19 mouse cellular contexts compared by ENCODE assay signal in the genomic region with DNA sequence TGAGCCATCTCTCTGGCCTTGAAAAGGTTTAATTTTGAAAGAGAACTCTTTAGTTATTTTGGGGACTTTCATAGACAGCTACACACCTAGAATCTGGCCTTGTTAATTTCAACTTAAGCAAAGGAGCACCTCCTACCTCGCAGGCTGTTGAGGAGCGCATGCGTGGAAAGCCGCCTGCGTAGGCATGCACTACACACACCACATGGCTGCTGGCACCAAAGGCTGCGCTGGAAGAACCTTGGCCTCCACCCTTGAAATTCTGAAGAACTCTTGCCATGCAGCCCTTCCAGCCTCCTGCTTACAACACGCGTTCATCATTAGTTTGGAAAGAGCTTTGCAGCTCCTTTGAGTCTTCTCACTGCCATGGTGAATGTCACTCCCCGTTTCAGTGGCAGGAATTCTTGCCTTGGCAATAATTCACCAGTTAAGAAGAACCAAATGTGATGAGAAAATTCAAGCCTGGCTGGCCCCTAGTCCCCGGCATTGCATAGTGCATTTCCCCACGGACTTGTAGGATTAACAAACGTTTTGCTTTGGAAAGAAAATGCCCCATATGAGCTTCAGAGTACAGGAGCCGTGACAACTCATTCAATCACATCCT.
DNase-seq lines count a peak whose midpoint lies in the region; ATAC-seq lines count a peak whose summit lies in the region.
"Had no signal": no experiment of that assay in that cellular context is flagged by ENCODE, and none has a peak within 500 bp of the region (broad histone marks: within the 10 kb centered on the region; RNA-seq: fewer than 3 reads in every experiment).

No protein-coding gene starts in this region.

- H3K4me1 ChIP-seq in forebrain, embryonic 14.5 days (ENCODE audit: control insufficient read depth, insufficient read depth, low read length) = no peaks in the 10 kb centered on the region
- H3K4me1 ChIP-seq in forebrain, embryonic 12.5 days = no peaks in the 10 kb centered on the region
- no peaks in the 10 kb centered on the region for H3K4me1 ChIP-seq in hindbrain, embryonic 12.5 days
- H3K4me1 ChIP-seq: hindbrain, embryonic 13.5 days; midbrain, embryonic 13.5 days had no signal

- H3K9ac ChIP-seq in forebrain, embryonic 14.5 days (ENCODE audit: low read length) = no peak overlapping the region
- no peak overlapping the region for H3K9ac ChIP-seq in forebrain, embryonic 12.5 days
- H3K9ac ChIP-seq in hindbrain, embryonic 12.5 days = no peak overlapping the region
- H3K9ac ChIP-seq: hindbrain, embryonic 13.5 days; liver, embryonic 14.5 days; midbrain, embryonic 13.5 days had no signal

- H3K27ac ChIP-seq in forebrain, embryonic 14.5 days (ENCODE audit: low read depth, low read length) = no peak overlapping the region
- no peak overlapping the region for H3K27ac ChIP-seq in forebrain, embryonic 12.5 days
- no peak overlapping the region for H3K27ac ChIP-seq in hindbrain, embryonic 12.5 days
- H3K27ac ChIP-seq: hindbrain, embryonic 13.5 days; liver, embryonic 14.5 days; midbrain, embryonic 13.5 days had no signal

- H3K9me3 ChIP-seq in forebrain, embryonic 14.5 days (replicated peaks; ENCODE audit: control insufficient read depth, low read length) = no peaks in the 10 kb centered on the region; the same call in 1 of the 2 replicates
- H3K9me3 ChIP-seq in forebrain, embryonic 12.5 days = no peaks in the 10 kb centered on the region
- H3K9me3 ChIP-seq in hindbrain, embryonic 12.5 days (replicated peaks) = no peaks in the 10 kb centered on the region
- H3K9me3 ChIP-seq: midbrain, embryonic 13.5 days had no signal

- H3K36me3 ChIP-seq in forebrain, embryonic 14.5 days (ENCODE audit: control insufficient read depth, insufficient read depth, low read length) = no peaks in the 10 kb centered on the region
- H3K36me3 ChIP-seq in forebrain, embryonic 12.5 days (replicated peaks) = no peaks in the 10 kb centered on the region
- no peaks in the 10 kb centered on the region for H3K36me3 ChIP-seq in hindbrain, embryonic 12.5 days
- H3K36me3 ChIP-seq: hindbrain, embryonic 13.5 days; midbrain, embryonic 13.5 days had no signal

- H3K4me3 ChIP-seq in forebrain, embryonic 14.5 days (ENCODE audit: low read depth, low read length) = no peak overlapping the region
- H3K4me3 ChIP-seq in forebrain, embryonic 12.5 days (replicated peaks) = no peak overlapping the region
- no peak overlapping the region for H3K4me3 ChIP-seq in hindbrain, embryonic 12.5 days
- H3K4me3 ChIP-seq: hindbrain, embryonic 13.5 days; midbrain, embryonic 13.5 days had no signal

- WGBS in forebrain, embryonic 14.5 days = 89% methylated on average over 13 of the region's 13 CpGs
- WGBS in forebrain, embryonic 12.5 days = 92% methylated on average over 13 of the region's 13 CpGs
- 88% methylated on average over 13 of the region's 13 CpGs for WGBS in hindbrain, embryonic 12.5 days

- peak; percentile 27 for DNase-seq in forebrain, embryonic 14.5 days (ENCODE audit: low spot score)
- peak; percentile 28 for DNase-seq in layer of hippocampus, adult 11-12 months (ENCODE audit: low spot score)
- no peak for DNase-seq in layer of hippocampus, adult 9-10 months (ENCODE audit: low spot score)
- peak; percentile 64 for DNase-seq in fibroblast of lung, adult 2 months (ENCODE audit: low read depth)
- DNase-seq in layer of hippocampus, postnatal 14 days (ENCODE audit: low spot score in 2 of 2) = peak; percentile 27 to 54
- DNase-seq: adrenal gland, adult 2 months; B cell, adult 2 months; cerebellum, adult 11 months; kidney, postnatal 25 days; lung, postnatal 14 days; right cerebral cortex, postnatal 14 days; thymus, adult 18-20 months had no signal

- no peak for ATAC-seq in forebrain, embryonic 14.5 days
- no peak for ATAC-seq in forebrain, embryonic 12.5 days (ENCODE audit: low FRiP score)
- no peak for ATAC-seq in frontal cortex, adult (ENCODE audit: low TSS enrichment)
- ATAC-seq in hindbrain, embryonic 12.5 days (ENCODE audit: low FRiP score) = no peak
- ATAC-seq: intestine, postnatal 0 days; midbrain, embryonic 13.5 days had no signal

- no peak overlapping the region for H3K4me2 ChIP-seq in forebrain, embryonic 14.5 days (ENCODE audit: low read length)
- H3K4me2 ChIP-seq in forebrain, embryonic 12.5 days = no peak overlapping the region
- H3K4me2 ChIP-seq in hindbrain, embryonic 12.5 days (replicated peaks) = no peak overlapping the region
- H3K4me2 ChIP-seq: hindbrain, embryonic 13.5 days; midbrain, embryonic 13.5 days had no signal

- no peaks in the 10 kb centered on the region for H3K27me3 ChIP-seq in forebrain, embryonic 14.5 days (replicated peaks; ENCODE audit: control insufficient read depth, insufficient read depth, low read length)
- H3K27me3 ChIP-seq in forebrain, embryonic 12.5 days = no peaks in the 10 kb centered on the region
- H3K27me3 ChIP-seq in hindbrain, embryonic 12.5 days = no peaks in the 10 kb centered on the region
- H3K27me3 ChIP-seq: hindbrain, embryonic 13.5 days; midbrain, embryonic 13.5 days had no signal
